Mouse (Mus musculus) erythroblast, embryonic 14.5 days (primary cell): ENCODE measurements around the gene D930007J09Rik. TPM values are rescaled to one million over a fixed set of nuclear protein-coding genes. Genes with fewer than 3 reads are reported as not detected.

Experiments used
- H3K27me3 ChIP-seq: 2 replicates; pipeline ENCODE4 v1.6.1; 2012; ENCODE audit warnings: inconsistent platforms; ENCODE audit not compliant: control insufficient read depth
- H3K36me3 ChIP-seq: 2 replicates; pipeline ENCODE4 v1.6.1; 2012; ENCODE audit warnings: mild to moderate bottlenecking, inconsistent platforms; ENCODE audit not compliant: control insufficient read depth
- H3K4me1 ChIP-seq: 2 replicates; pipeline ENCODE4 v1.6.1; 2012; ENCODE audit warnings: inconsistent platforms; ENCODE audit not compliant: control insufficient read depth
- H3K4me3 ChIP-seq: replicated peaks from 2 replicates; pipeline ENCODE3; 2012; ENCODE audit warnings: moderate library complexity, mild to moderate bottlenecking, inconsistent platforms
- H3K9me3 ChIP-seq: 2 replicates; pipeline ENCODE4 v1.6.1; 2012; ENCODE audit warnings: low read length, inconsistent platforms, mixed read lengths; ENCODE audit not compliant: control insufficient read depth
- GATA1 ChIP-seq: IDR thresholded peaks from 2 replicates; pipeline ENCODE4 v1.6.1; 2012; ENCODE audit warnings: low read length, inconsistent platforms, mixed read lengths
- TAL1 ChIP-seq: IDR thresholded peaks from 3 replicates; pipeline ENCODE4 v1.6.1; 2012; ENCODE audit warnings: low read length, inconsistent platforms, mixed read lengths
- polyA plus RNA-seq: library from polyadenylated mRNA; stranded (reverse); fragments of >175 nt; gene quantifications from 2 replicates; pipeline ENCODE4 v1.2.3, GENCODE M21; 2012

Gene D930007J09Rik
- polyA plus RNA-seq, 1 experiment = not detected

DNA sequence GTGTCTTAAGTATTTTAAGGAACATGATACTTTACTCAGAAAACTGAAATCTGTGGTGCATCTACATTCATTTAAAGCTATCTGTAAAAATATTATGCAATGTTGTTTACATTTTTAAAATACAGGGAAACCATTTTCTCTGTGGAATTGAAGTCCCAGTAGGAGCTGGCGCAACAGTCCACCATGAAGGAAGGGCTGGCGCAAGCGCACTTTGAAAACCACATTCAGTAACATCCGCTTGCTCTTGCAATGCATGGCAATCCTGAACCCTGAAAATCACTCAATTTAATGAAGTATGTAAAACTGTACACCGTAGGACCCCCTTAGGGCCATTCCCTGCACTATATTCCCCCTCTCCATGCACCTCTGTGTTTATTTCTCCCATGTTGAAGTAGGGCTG lies 31.9 kb upstream of the D930007J09Rik start:
- Histone ChIP-seq H3K27me3 (no peaks in the 10 kb centered on the region), H3K4me3 (no peak overlapping the region), H3K36me3 (no peaks in the 10 kb centered on the region), H3K9me3 (no peaks in the 10 kb centered on the region), H3K4me1 (no peaks in the 10 kb centered on the region)
- TF ChIP-seq GATA1 (no peak), TAL1 (no peak)

DNA sequence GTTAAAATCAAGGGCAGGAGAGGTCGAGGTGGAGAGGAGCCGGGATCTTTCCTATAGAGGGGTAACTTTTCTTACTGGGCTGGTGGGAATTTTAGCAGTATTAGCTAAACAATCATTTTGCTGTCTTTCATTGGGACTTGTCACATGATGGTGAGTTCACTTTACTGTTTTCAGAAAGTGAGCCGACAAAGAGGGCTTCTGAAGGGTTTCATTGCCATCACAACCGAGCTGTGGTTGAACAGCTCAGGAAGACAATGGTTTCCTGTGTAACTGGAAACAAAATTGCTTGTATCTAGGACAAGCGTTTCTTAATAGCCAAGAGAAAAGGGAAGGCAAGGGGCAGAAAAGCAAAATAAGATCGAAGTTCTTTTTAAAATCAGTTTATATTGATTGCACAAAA lies 30.6 kb upstream of the D930007J09Rik start:
- H3K27me3 ChIP-seq = no peaks in the 10 kb centered on the region
- H3K9me3 ChIP-seq = no peaks in the 10 kb centered on the region
- no peak for TF ChIP-seq GATA1
- TF ChIP-seq TAL1 = no peak
- no peak overlapping the region for H3K4me3 ChIP-seq
- H3K36me3 ChIP-seq = no peaks in the 10 kb centered on the region
- H3K4me1 ChIP-seq = no peaks in the 10 kb centered on the region

DNA sequence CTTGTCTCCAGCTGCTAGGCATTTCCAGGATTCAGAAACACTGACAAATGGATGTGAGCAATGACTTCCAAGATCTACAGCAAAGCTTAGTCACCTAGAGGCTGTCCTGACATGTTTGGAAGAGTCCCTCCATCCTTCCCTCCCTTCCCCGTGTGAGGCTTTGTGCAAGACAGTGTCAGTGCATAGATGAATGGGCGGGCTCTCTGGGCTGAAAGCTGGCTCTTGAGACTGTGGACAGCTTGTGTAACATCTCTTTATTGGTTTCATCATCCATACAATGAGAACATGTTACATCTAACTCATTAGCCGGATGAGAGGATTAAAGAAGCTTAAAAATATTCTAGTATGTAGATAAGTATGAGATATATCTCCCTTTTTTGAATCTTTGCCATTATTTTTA lies 30.1 kb upstream of the D930007J09Rik start:
- TF ChIP-seq GATA1 = no peak
- no peak for TF ChIP-seq TAL1
- no peak overlapping the region for H3K4me3 ChIP-seq
- H3K36me3 ChIP-seq = no peaks in the 10 kb centered on the region

DNA sequence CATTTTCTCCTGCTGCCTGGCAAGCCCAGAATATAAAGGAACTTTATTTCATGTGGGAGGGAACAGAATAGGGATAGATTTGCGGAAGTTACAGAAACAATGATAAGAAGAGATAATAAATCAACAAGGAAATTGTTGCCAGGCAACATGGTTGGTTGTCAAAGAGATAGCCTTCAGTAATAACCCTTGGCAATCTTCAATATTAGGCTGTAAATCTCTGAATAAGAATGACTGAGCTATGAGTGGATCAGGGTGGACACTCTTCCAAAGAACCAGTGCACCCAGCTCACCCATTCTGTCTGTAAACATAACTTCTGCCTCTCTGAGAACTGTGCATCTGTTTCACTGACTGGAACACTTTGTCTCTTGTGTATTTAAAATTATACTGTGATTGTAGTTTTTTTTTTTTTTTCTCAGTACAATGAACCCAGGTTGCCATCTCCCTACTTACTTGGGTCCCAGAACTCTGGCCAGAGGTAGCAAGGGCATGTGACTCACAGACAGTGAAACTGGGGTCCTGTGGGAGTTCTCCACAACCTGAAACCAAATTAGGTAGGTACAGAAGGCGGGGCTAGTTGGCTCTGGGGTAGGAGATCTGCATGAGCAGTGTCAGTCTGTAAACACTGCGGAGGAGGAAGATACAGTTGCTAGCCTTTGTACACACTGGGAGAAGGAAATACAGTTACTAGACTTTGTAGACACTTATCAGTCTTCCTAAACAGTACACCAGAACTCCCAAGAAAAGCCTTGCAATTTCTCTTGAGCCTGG lies 29.0 kb upstream of the D930007J09Rik start:
- TF ChIP-seq GATA1 (no peak), TAL1 (no peak)
- Histone ChIP-seq H3K4me3 (no peak overlapping the region), H3K9me3 (no peaks in the 10 kb centered on the region)

More for the DNA sequence above, 30.1 kb upstream of the D930007J09Rik start:
- H3K27me3 ChIP-seq = no peaks in the 10 kb centered on the region
- H3K4me1 ChIP-seq = no peaks in the 10 kb centered on the region
- H3K9me3 ChIP-seq = no peaks in the 10 kb centered on the region

DNA sequence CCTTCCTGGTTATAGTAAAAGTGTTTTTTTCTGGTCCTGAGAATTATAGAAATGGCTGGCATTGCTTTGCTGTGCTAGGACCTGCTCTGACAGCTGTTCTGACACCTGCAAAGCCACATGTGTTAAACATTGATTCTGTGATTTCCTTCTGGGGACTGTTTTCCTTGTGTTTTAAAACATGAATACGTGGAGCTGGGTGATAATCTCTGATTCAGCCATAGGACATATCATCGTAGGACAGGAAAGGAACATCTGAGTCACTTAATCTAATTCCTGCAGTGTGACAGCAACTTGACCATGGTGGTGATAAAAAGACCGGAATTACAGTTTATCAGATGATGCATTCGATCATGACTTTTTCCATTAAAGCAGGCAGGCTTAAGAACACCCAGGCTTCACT lies 26.2 kb upstream of the D930007J09Rik start:
- TF ChIP-seq GATA1 (no peak), TAL1 (no peak)
- H3K36me3 ChIP-seq = no peaks in the 10 kb centered on the region
- no peaks in the 10 kb centered on the region for H3K4me1 ChIP-seq
- H3K27me3 ChIP-seq = no peaks in the 10 kb centered on the region
- H3K9me3 ChIP-seq = no peaks in the 10 kb centered on the region
- H3K4me3 ChIP-seq = no peak overlapping the region

More for the DNA sequence above, 29.0 kb upstream of the D930007J09Rik start:
- H3K4me1 ChIP-seq = no peaks in the 10 kb centered on the region
- no peaks in the 10 kb centered on the region for H3K36me3 ChIP-seq
- no peaks in the 10 kb centered on the region for H3K27me3 ChIP-seq

DNA sequence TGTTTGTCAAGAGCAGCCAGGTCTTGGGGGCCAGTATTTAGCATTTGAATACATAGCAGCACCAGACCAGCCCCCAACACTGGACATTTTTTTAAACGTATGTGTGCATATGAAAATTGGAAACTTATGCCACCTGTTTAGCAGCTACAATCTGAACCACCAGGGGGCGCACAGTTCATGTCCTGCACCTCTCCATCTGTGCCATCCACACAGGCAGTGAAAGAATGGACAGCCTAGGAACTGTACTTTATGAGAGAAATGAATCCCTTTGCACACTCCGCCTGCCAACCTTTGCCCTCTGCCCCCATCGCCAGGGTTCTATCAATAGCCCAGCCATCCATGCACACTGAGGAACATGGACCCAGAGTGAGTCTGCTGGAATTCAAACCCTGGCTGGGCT lies 25.3 kb upstream of the D930007J09Rik start:
- TF ChIP-seq TAL1 (no peak), GATA1 (no peak)
- no peaks in the 10 kb centered on the region for H3K4me1 ChIP-seq
- no peaks in the 10 kb centered on the region for H3K9me3 ChIP-seq
- no peak overlapping the region for H3K4me3 ChIP-seq
- H3K27me3 ChIP-seq = no peaks in the 10 kb centered on the region
- peaks cover 6% of the 10 kb centered on the region for H3K36me3 ChIP-seq

DNA sequence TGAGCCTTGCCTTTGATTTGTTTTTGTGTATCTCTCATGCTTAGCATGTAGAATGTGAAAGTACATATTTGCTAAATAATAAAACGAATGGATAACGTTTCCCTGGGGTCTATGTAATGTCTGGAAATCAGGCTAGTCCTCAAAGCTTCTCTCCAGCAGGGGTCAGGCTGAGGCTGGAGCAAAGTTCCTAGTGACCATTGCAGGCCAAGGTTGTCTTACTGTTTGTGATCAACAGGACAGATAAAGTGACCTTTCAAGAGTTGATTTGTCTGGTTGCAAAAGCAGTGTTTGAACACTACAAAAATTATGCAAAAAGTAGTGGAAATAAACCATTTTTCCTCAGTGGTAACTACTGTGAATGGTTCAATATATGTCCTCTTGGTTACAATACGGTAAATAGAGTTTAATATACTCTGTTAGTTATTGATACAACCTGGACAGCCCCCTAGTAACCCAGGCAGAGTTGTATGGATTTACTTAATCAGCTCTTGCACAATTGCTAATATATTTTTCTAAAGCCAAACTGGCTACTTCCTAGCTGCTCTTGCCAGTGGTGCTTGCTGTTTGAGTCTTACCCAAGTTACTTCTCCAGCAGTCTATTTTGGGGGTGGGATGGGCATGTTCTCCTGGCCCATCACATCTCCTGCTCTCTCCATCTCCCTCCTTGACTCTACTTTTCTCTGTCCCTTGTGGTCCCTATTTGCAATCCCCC lies 24.6 kb upstream of the D930007J09Rik start:
- no peaks in the 10 kb centered on the region for H3K27me3 ChIP-seq
- no peak for TF ChIP-seq GATA1
- no peak for TF ChIP-seq TAL1
- no peaks in the 10 kb centered on the region for H3K4me1 ChIP-seq
- no peak overlapping the region for H3K4me3 ChIP-seq
- no peaks in the 10 kb centered on the region for H3K9me3 ChIP-seq
- H3K36me3 ChIP-seq = peaks cover 6% of the 10 kb centered on the region

DNA sequence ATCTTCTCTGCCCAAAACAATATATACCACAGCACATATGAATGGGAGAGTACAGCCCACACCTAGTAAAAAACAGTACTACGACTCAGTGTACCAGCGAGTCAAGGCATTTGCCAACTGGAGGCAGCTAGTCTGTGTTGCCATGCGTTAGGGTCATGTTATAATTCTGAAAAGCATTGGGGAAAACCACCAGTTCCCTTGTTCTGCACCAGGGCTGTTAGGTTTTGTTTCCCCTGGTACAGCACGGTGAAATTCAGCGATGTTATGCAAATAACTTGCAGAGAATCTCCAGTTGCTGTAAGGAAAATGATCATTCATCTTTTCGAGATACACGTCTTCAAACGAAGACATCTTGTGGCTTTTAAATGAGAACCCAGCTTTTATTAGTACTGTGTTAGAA lies 22.9 kb upstream of the D930007J09Rik start:
- Histone ChIP-seq H3K27me3 (no peaks in the 10 kb centered on the region), H3K4me3 (no peak overlapping the region), H3K36me3 (peaks cover 22% of the 10 kb centered on the region), H3K9me3 (no peaks in the 10 kb centered on the region), H3K4me1 (no peaks in the 10 kb centered on the region)
- TF ChIP-seq TAL1 (no peak), GATA1 (no peak)
